ENCODE assay signal across 9 mouse cellular contexts in genomic region chr17:30006877-30007276, GRCm38 (mm10). TPM values are rescaled to one million over a fixed set of nuclear protein-coding genes. Genes with fewer than 3 reads are reported as not detected.
DNase-seq lines count a peak whose midpoint lies in the region; ATAC-seq and TF ChIP-seq lines count a peak whose summit lies in the region.
"Had no signal": no experiment of that assay in that cellular context is flagged by ENCODE, and none has a peak within 500 bp of the region (broad histone marks: within the 10 kb centered on the region; RNA-seq: fewer than 3 reads in every experiment).

No protein-coding gene starts in this region.

- no peak for ATAC-seq in hindbrain, embryonic 11.5 days (ENCODE audit: low FRiP score)
- ATAC-seq in embryonic facial prominence, embryonic 15.5 days (ENCODE audit: insufficient number of reproducible peaks, low FRiP score, low TSS enrichment, low read depth), result no peak
- ATAC-seq in hindbrain, postnatal 0 days, result no peak
- no peak for ATAC-seq in midbrain, embryonic 14.5 days (ENCODE audit: low FRiP score, low TSS enrichment)
- ATAC-seq in megakaryocyte-erythroid progenitor cell, adult 5-6 weeks (replicated peaks; ENCODE audit: low FRiP score, low TSS enrichment, poor library complexity, severe bottlenecking), result no peak

- H3K4me1 ChIP-seq in hindbrain, embryonic 10.5 days (replicated peaks), result peaks cover 56% of the 10 kb centered on the region
- H3K4me1 ChIP-seq in hindbrain, embryonic 11.5 days (replicated peaks; ENCODE audit: control insufficient read depth, insufficient read depth, low read length), result peaks cover 7% of the 10 kb centered on the region
- H3K4me1 ChIP-seq in embryonic facial prominence, embryonic 15.5 days, result peaks cover 40% of the 10 kb centered on the region
- peaks cover 29% of the 10 kb centered on the region for H3K4me1 ChIP-seq in hindbrain, postnatal 0 days (ENCODE audit: insufficient read depth, low read length)
- H3K4me1 ChIP-seq in midbrain, embryonic 14.5 days (ENCODE audit: control insufficient read depth, insufficient read depth, low read length), result peaks cover 35% of the 10 kb centered on the region

- TF ChIP-seq CTCF in hindbrain, postnatal 0 days (IDR thresholded peaks at IDR 0.05; ENCODE audit: low read depth), result no peak

- H3K27ac ChIP-seq in hindbrain, embryonic 10.5 days, result no peak overlapping the region
- H3K27ac ChIP-seq in hindbrain, embryonic 11.5 days (ENCODE audit: low read depth, low read length), result no peak overlapping the region
- no peak overlapping the region for H3K27ac ChIP-seq in embryonic facial prominence, embryonic 15.5 days (replicated peaks)
- H3K27ac ChIP-seq in hindbrain, postnatal 0 days, result no peak overlapping the region
- H3K27ac ChIP-seq in midbrain, embryonic 14.5 days (replicated peaks; ENCODE audit: low read depth, low read length), result no peak overlapping the region
- H3K27ac ChIP-seq: macrophage had no signal

- no peak overlapping the region for H3K4me2 ChIP-seq in hindbrain, embryonic 11.5 days (replicated peaks; ENCODE audit: low read depth, low read length)
- H3K4me2 ChIP-seq in embryonic facial prominence, embryonic 15.5 days (replicated peaks), result peak overlapping the region; percentile 27
- peak overlapping the region; percentile 67 for H3K4me2 ChIP-seq in hindbrain, postnatal 0 days (ENCODE audit: low read depth, low read length)
- H3K4me2 ChIP-seq in midbrain, embryonic 14.5 days (ENCODE audit: low read length), result peak overlapping the region; percentile 68

- WGBS in hindbrain, embryonic 10.5 days, result 84% methylated on average over 2 of the region's 2 CpGs
- 86% methylated on average over 2 of the region's 2 CpGs for WGBS in hindbrain, embryonic 11.5 days
- WGBS in embryonic facial prominence, embryonic 15.5 days, result 69% methylated on average over 2 of the region's 2 CpGs
- 73% methylated on average over 2 of the region's 2 CpGs for WGBS in hindbrain, postnatal 0 days
- WGBS in midbrain, embryonic 14.5 days, result 92% methylated on average over 2 of the region's 2 CpGs

- no peaks in the 10 kb centered on the region for H3K27me3 ChIP-seq in hindbrain, embryonic 10.5 days (ENCODE audit: insufficient read depth, poor library complexity, severe bottlenecking)
- no peaks in the 10 kb centered on the region for H3K27me3 ChIP-seq in hindbrain, embryonic 11.5 days (ENCODE audit: control insufficient read depth, insufficient read depth, low read length)
- no peaks in the 10 kb centered on the region for H3K27me3 ChIP-seq in embryonic facial prominence, embryonic 15.5 days
- H3K27me3 ChIP-seq in hindbrain, postnatal 0 days (ENCODE audit: insufficient read depth, low read length), result no peaks in the 10 kb centered on the region
- no peaks in the 10 kb centered on the region for H3K27me3 ChIP-seq in midbrain, embryonic 14.5 days (ENCODE audit: control insufficient read depth, insufficient read depth, low read length)

- H3K36me3 ChIP-seq in hindbrain, embryonic 10.5 days, result peaks cover 24% of the 10 kb centered on the region
- no peaks in the 10 kb centered on the region for H3K36me3 ChIP-seq in hindbrain, embryonic 11.5 days (ENCODE audit: control insufficient read depth, insufficient read depth, low read length)
- no peaks in the 10 kb centered on the region for H3K36me3 ChIP-seq in embryonic facial prominence, embryonic 15.5 days
- no peaks in the 10 kb centered on the region for H3K36me3 ChIP-seq in hindbrain, postnatal 0 days (ENCODE audit: insufficient read depth, low read length)
- H3K36me3 ChIP-seq in midbrain, embryonic 14.5 days (ENCODE audit: control insufficient read depth, insufficient read depth, low read length), result no peaks in the 10 kb centered on the region

- no peak for DNase-seq in hindbrain, embryonic 10.5 days (ENCODE audit: low spot score)
- DNase-seq in hindbrain, embryonic 11.5 days (ENCODE audit: low spot score), result no peak
- DNase-seq in hindbrain, postnatal 0 days (ENCODE audit: low spot score), result no peak
- DNase-seq in midbrain, embryonic 14.5 days, result no peak
- no peak for DNase-seq in right cerebral cortex, postnatal 4 days
- no peak for DNase-seq in natural killer cell, adult 2 months (ENCODE audit: low spot score in 2 of 2)

- H3K9me3 ChIP-seq in hindbrain, embryonic 10.5 days, result no peaks in the 10 kb centered on the region
- H3K9me3 ChIP-seq in hindbrain, embryonic 11.5 days (ENCODE audit: control insufficient read depth, low read length), result no peaks in the 10 kb centered on the region
- no peaks in the 10 kb centered on the region for H3K9me3 ChIP-seq in embryonic facial prominence, embryonic 15.5 days (replicated peaks)
- H3K9me3 ChIP-seq in hindbrain, postnatal 0 days (ENCODE audit: low read length), result no peaks in the 10 kb centered on the region
- H3K9me3 ChIP-seq in midbrain, embryonic 14.5 days (ENCODE audit: control insufficient read depth, low read length), result no peaks in the 10 kb centered on the region

- H3K9ac ChIP-seq in hindbrain, embryonic 11.5 days (ENCODE audit: low read depth, low read length), result no peak overlapping the region
- H3K9ac ChIP-seq in embryonic facial prominence, embryonic 15.5 days, result no peak overlapping the region
- no peak overlapping the region for H3K9ac ChIP-seq in hindbrain, postnatal 0 days (replicated peaks; ENCODE audit: low read length)
- no peak overlapping the region for H3K9ac ChIP-seq in midbrain, embryonic 14.5 days (replicated peaks; ENCODE audit: low read length)

- H3K4me3 ChIP-seq in hindbrain, embryonic 10.5 days, result peak overlapping the region; percentile 100; the same call in 1 of the 2 replicates
- no peak overlapping the region for H3K4me3 ChIP-seq in hindbrain, embryonic 11.5 days (ENCODE audit: low read depth, low read length)
- no peak overlapping the region for H3K4me3 ChIP-seq in embryonic facial prominence, embryonic 15.5 days (replicated peaks)
- no peak overlapping the region for H3K4me3 ChIP-seq in hindbrain, postnatal 0 days (ENCODE audit: low read length)
- H3K4me3 ChIP-seq in midbrain, embryonic 14.5 days (replicated peaks; ENCODE audit: low read depth, low read length), result no peak overlapping the region

RNA-seq across cellular contexts. Expression of gene Zfand3, which starts 2.3 kb away (rescaled TPM):
- polyA plus RNA-seq in hindbrain, embryonic 10.5 days (2016; fragmentation: Nextera tagmentation; extraction: Ambion mirVana), result 70.9 and 97.7 TPM in 2 replicates
- 61.7 and 61.8 TPM in 2 replicates for polyA plus RNA-seq in hindbrain, embryonic 11.5 days (2014; fragmentation: Nextera tagmentation; extraction: Ambion mirVana)
- polyA plus RNA-seq in embryonic facial prominence, embryonic 15.5 days (2015; fragmentation: Nextera tagmentation; extraction: Ambion mirVana), result 54.9 and 57.6 TPM in 2 replicates
- total RNA-seq in hindbrain, postnatal 0 days (2014; rRNA removed), result 84.5 and 105 TPM in 2 replicates
- 49.2 and 50.6 TPM in 2 replicates for polyA plus RNA-seq in hindbrain, postnatal 0 days (2015; fragmentation: Nextera tagmentation; extraction: Ambion mirVana)
- polyA plus RNA-seq in midbrain, embryonic 14.5 days (2014; fragmentation: Nextera tagmentation; extraction: Ambion mirVana), result 49.9 and 66.9 TPM in 2 replicates
- 9.5 and 41.5 TPM in 2 replicates for total RNA-seq in megakaryocyte-erythroid progenitor cell, adult 5-6 weeks (2014; fragmentation: Nextera tagmentation)
- total RNA-seq in megakaryocyte-erythroid progenitor cell, adult 5-6 weeks (2017), result 4.9 and 11.4 TPM in 2 replicates

RNA-seq across cellular contexts. Expression of gene Mdga1, which starts 37.0 kb away (rescaled TPM):
- 2.3 and 5.1 TPM in 2 replicates for polyA plus RNA-seq in hindbrain, embryonic 10.5 days (2016; fragmentation: Nextera tagmentation; extraction: Ambion mirVana)
- 4.6 and 4.8 TPM in 2 replicates for polyA plus RNA-seq in hindbrain, embryonic 11.5 days (2014; fragmentation: Nextera tagmentation; extraction: Ambion mirVana)
- polyA plus RNA-seq in embryonic facial prominence, embryonic 15.5 days (2015; fragmentation: Nextera tagmentation; extraction: Ambion mirVana), result 3.8 and 5.4 TPM in 2 replicates
- total RNA-seq in hindbrain, postnatal 0 days (2014; rRNA removed), result 73.3 and 104 TPM in 2 replicates
- polyA plus RNA-seq in hindbrain, postnatal 0 days (2015; fragmentation: Nextera tagmentation; extraction: Ambion mirVana), result 14.0 and 16.7 TPM in 2 replicates
- polyA plus RNA-seq in midbrain, embryonic 14.5 days (2014; fragmentation: Nextera tagmentation; extraction: Ambion mirVana), result 20.0 and 20.5 TPM in 2 replicates
- 7.3 and 13.7 TPM in 2 replicates for total RNA-seq in megakaryocyte-erythroid progenitor cell, adult 5-6 weeks (2014; fragmentation: Nextera tagmentation)
- 5.4 and 14.4 TPM in 2 replicates for total RNA-seq in megakaryocyte-erythroid progenitor cell, adult 5-6 weeks (2017)
